In genomic region chr6:50262310-50262709, GRCm38 (mm10) we compare ENCODE assay signal across 8 mouse cellular contexts. TPM values are rescaled to one million over a fixed set of nuclear protein-coding genes. Genes with fewer than 3 reads are reported as not detected.
DNase-seq lines count a peak whose midpoint lies in the region; ATAC-seq and TF ChIP-seq lines count a peak whose summit lies in the region.

No protein-coding gene starts in this region.

- intact Hi-C loops in left cerebral cortex, adult 2 months (cut with DNase I), result no loop called here
- intact Hi-C loops in left cerebral cortex, postnatal 4 days (cut with DNase I), result no loop called here

- H3K4me3 ChIP-seq in left cerebral cortex, adult 2 months, result peak overlapping the region; percentile 67
- H3K4me3 ChIP-seq in embryonic fibroblast, embryonic 13.5 days (ENCODE audit: insufficient read depth, low read length), result peak overlapping the region; percentile 19; the same call in 1 of the 2 replicates
- H3K4me3 ChIP-seq in limb, embryonic 10.5 days, result peak overlapping the region; percentile 62
- H3K4me3 ChIP-seq in neural tube, embryonic 15.5 days (replicated peaks), result peak overlapping the region; percentile 53
- no peak overlapping the region for H3K4me3 ChIP-seq in lung, postnatal 0 days (ENCODE audit: low read depth, low read length)

- DNase-seq in left cerebral cortex, adult 2 months (ENCODE audit: extremely low spot score in 1 of 2, low spot score in 2 of 2), result no peak
- no peak for DNase-seq in left cerebral cortex, postnatal 4 days
- no peak for DNase-seq in limb, embryonic 10.5 days (ENCODE audit: low spot score)
- DNase-seq in ovary, adult 18-20 months (ENCODE audit: low spot score), result no peak
- DNase-seq in lung, postnatal 0 days (ENCODE audit: low spot score), result no peak
- no peak for DNase-seq in adrenal gland, postnatal 4 days (ENCODE audit: low spot score in 2 of 2)

- H3K9ac ChIP-seq in neural tube, embryonic 15.5 days (replicated peaks), result peak overlapping the region; percentile 74
- no peak overlapping the region for H3K9ac ChIP-seq in lung, postnatal 0 days (replicated peaks; ENCODE audit: low read depth)

- H3K36me3 ChIP-seq in limb, embryonic 10.5 days, result no peaks in the 10 kb centered on the region
- no peaks in the 10 kb centered on the region for H3K36me3 ChIP-seq in neural tube, embryonic 15.5 days
- H3K36me3 ChIP-seq in lung, postnatal 0 days (ENCODE audit: insufficient read depth, low read length), result no peaks in the 10 kb centered on the region

- peak; percentile 5; the same call in 1 of the 2 replicates for ATAC-seq in neural tube, embryonic 15.5 days (ENCODE audit: low FRiP score)
- no peak for ATAC-seq in lung, postnatal 0 days

- H3K9me3 ChIP-seq in limb, embryonic 10.5 days (replicated peaks), result no peaks in the 10 kb centered on the region
- H3K9me3 ChIP-seq in neural tube, embryonic 15.5 days (replicated peaks), result no peaks in the 10 kb centered on the region
- H3K9me3 ChIP-seq in lung, postnatal 0 days (ENCODE audit: low read length), result no peaks in the 10 kb centered on the region

- H3K4me1 ChIP-seq in embryonic fibroblast, embryonic 13.5 days (ENCODE audit: control insufficient read depth, insufficient read depth, low read length), result no peaks in the 10 kb centered on the region; the same call in 1 of the 2 replicates
- H3K4me1 ChIP-seq in limb, embryonic 10.5 days, result peaks cover 27% of the 10 kb centered on the region
- H3K4me1 ChIP-seq in neural tube, embryonic 15.5 days, result peaks cover 33% of the 10 kb centered on the region
- H3K4me1 ChIP-seq in lung, postnatal 0 days (ENCODE audit: insufficient read depth, low read depth, low read length), result no peaks in the 10 kb centered on the region

- peak overlapping the region; percentile 73 for H3K4me2 ChIP-seq in neural tube, embryonic 15.5 days
- H3K4me2 ChIP-seq in lung, postnatal 0 days (replicated peaks; ENCODE audit: low read depth, low read length), result no peak overlapping the region; the same call in 1 of the 2 replicates

- no peak for TF ChIP-seq EP300 in lung, postnatal 0 days (IDR thresholded peaks at IDR 0.05)

- H3K27me3 ChIP-seq in limb, embryonic 10.5 days (ENCODE audit: low read depth, poor library complexity, severe bottlenecking), result no peaks in the 10 kb centered on the region
- H3K27me3 ChIP-seq in neural tube, embryonic 15.5 days (replicated peaks), result no peaks in the 10 kb centered on the region
- no peaks in the 10 kb centered on the region for H3K27me3 ChIP-seq in lung, postnatal 0 days (replicated peaks; ENCODE audit: insufficient read depth, low read length)

- 34% methylated on average over 7 of the region's 7 CpGs for WGBS in limb, embryonic 10.5 days
- WGBS in neural tube, embryonic 15.5 days, result 25% methylated on average over 7 of the region's 7 CpGs
- WGBS in lung, postnatal 0 days, result 38% methylated on average over 7 of the region's 7 CpGs

- H3K27ac ChIP-seq in left cerebral cortex, adult 2 months, result peak overlapping the region; percentile 83; the same call in 1 of the 2 replicates
- no peak overlapping the region for H3K27ac ChIP-seq in embryonic fibroblast, embryonic 13.5 days (ENCODE audit: insufficient read depth, low read length)
- peak overlapping the region; percentile 83; the same call in 1 of the 2 replicates for H3K27ac ChIP-seq in limb, embryonic 10.5 days
- H3K27ac ChIP-seq in neural tube, embryonic 15.5 days (replicated peaks), result peak overlapping the region; percentile 84
- H3K27ac ChIP-seq in lung, postnatal 0 days (ENCODE audit: low read length), result no peak overlapping the region

- no peak for TF ChIP-seq CTCF in left cerebral cortex, adult 2 months (IDR thresholded peaks at IDR 0.05)
- no peak for TF ChIP-seq CTCF in embryonic fibroblast, embryonic 13.5 days (IDR thresholded peaks at IDR 0.05; ENCODE audit: borderline replicate concordance, insufficient read depth, low read length)
- TF ChIP-seq CTCF in lung, postnatal 0 days (IDR thresholded peaks at IDR 0.05), result no peak

- no peak for TF ChIP-seq POLR2A in embryonic fibroblast, embryonic 13.5 days (IDR thresholded peaks at IDR 0.05; ENCODE audit: low read depth, low read length)

RNA-seq across cellular contexts. Expression of gene Gsdme, which starts 1.4 kb away (rescaled TPM):
- total RNA-seq in left cerebral cortex, adult 2 months (2021), result 10 to 100 TPM; 11.8 to 12.1 TPM
- total RNA-seq in left cerebral cortex, postnatal 4 days (2021), result 10 to 100 TPM; 22.8 to 24.4 TPM
- polyA plus RNA-seq in embryonic fibroblast, embryonic 13.5 days (2011; ENCODE audit: insufficient read length, low read depth, missing spikeins), result 4.6 and 4.7 TPM in 2 replicates
- 42.3 and 46.4 TPM in 2 replicates for polyA plus RNA-seq in limb, embryonic 10.5 days (2016; fragmentation: Nextera tagmentation; extraction: Ambion mirVana)
- 76.3 and 86.0 TPM in 2 replicates for polyA plus RNA-seq in neural tube, embryonic 15.5 days (2015; fragmentation: Nextera tagmentation; extraction: Ambion mirVana)
- polyA plus RNA-seq in lung, postnatal 0 days (2015; fragmentation: Nextera tagmentation; extraction: Ambion mirVana), result 13.2 and 14.8 TPM in 2 replicates
- 1 to 10 TPM; 4.3 to 5.0 TPM for total RNA-seq in adrenal gland, postnatal 4 days (2021)

Comparison
In these comparisons a context has a peak if more than half of its experiments do, and no peak if none do; other contexts are left out.
1. H3K27ac ChIP-seq: peak in left cerebral cortex, adult 2 months (single experiment), limb, embryonic 10.5 days (single experiment) and neural tube, embryonic 15.5 days (single experiment); none in embryonic fibroblast, embryonic 13.5 days (single experiment) and lung, postnatal 0 days (single experiment).